Mouse (Mus musculus): Measurements from ENCODE around the gene Rab1b. TPM values are rescaled to one million over a fixed set of nuclear protein-coding genes. Genes with fewer than 3 reads are reported as not detected.

The Rab1b gene
- total RNA-seq (2023; ENCODE audit: inconsistent age) = 101 to 112 TPM (median 105 TPM) in 4 replicates

GRCm38 (mm10) chr19:5106731-5107191 is at the start of gene Rab1b:
Rab1b (minus strand) TSS chr19:5107072.

GRCm38 (mm10) chr19:5118384-5118698 is 11.5 kb upstream of the Rab1b start, which contains the start of gene Klc2:
Klc2 (minus strand) TSS chr19:5118560.

GRCm38 (mm10) chr19:5098363-5099143 is 8.3 kb downstream of the Rab1b start, which contains the start of gene Cnih2:
Cnih2 (minus strand) TSS chr19:5098521.

GRCm38 (mm10) chr19:5087884-5088728 is 18.8 kb downstream of the Rab1b start, which contains the start of gene Yif1a:
Yif1a (plus strand) TSS chr19:5088538.

GRCm38 (mm10) chr19:5085145-5085863 is 21.6 kb downstream of the Rab1b start, which contains the start of gene Tmem151a:
Tmem151a (minus strand) TSS chr19:5085531.

GRCm38 (mm10) chr19:5067867-5068569 is 38.9 kb downstream of the Rab1b start, which contains the start of gene Cd248:
Cd248 (plus strand) TSS chr19:5068078.

GRCm38 (mm10) chr19:5050047-5050905 is 56.6 kb downstream of the Rab1b start, which contains the start of gene Rin1:
Rin1 (plus strand) TSS chr19:5050481.

Other genes starting within 250 kb of the Rab1b start
- gene Actn3, start 229.2 kb downstream of the Rab1b start, total RNA-seq (2023; ENCODE audit: inconsistent age) = not detected in 4 replicates
- 7.2 to 12.1 TPM (median 9.8 TPM) in 4 replicates for gene Zdhhc24, start 228.4 kb downstream of the Rab1b start, total RNA-seq (2023; ENCODE audit: inconsistent age)
- 2.5 to 5.7 TPM (median 2.9 TPM) in 4 replicates for gene Bbs1, start 200.4 kb downstream of the Rab1b start, total RNA-seq (2023; ENCODE audit: inconsistent age)
- gene Dpp3, start 178.8 kb downstream of the Rab1b start, total RNA-seq (2023; ENCODE audit: inconsistent age) = 71.4 to 78.7 TPM (median 76.1 TPM) in 4 replicates
- gene Peli3, start 163.9 kb downstream of the Rab1b start, total RNA-seq (2023; ENCODE audit: inconsistent age) = 1.1 to 4.0 TPM (median 1.6 TPM) in 4 replicates
- 31.3 to 42.8 TPM (median 37.5 TPM) in 4 replicates for gene Mrpl11, start 144.9 kb downstream of the Rab1b start, total RNA-seq (2023; ENCODE audit: inconsistent age)
- 0.22 TPM in 1 of 4 replicates, not detected in the others for gene Npas4, start 116.8 kb downstream of the Rab1b start, total RNA-seq (2023; ENCODE audit: inconsistent age)
- 2.3 to 4.6 TPM (median 3.6 TPM) in 4 replicates for gene Slc29a2, start 83.2 kb downstream of the Rab1b start, total RNA-seq (2023; ENCODE audit: inconsistent age)
- 1.0 to 3.7 TPM (median 2.2 TPM) in 4 replicates for gene B4gat1, start 68.2 kb downstream of the Rab1b start, total RNA-seq (2023; ENCODE audit: inconsistent age)
- gene AC124502.3, start 68.2 kb downstream of the Rab1b start, total RNA-seq (2023; ENCODE audit: inconsistent age) = 2.1 to 4.3 TPM (median 3.1 TPM) in 4 replicates
- 59.2 to 67.2 TPM (median 63.0 TPM) in 4 replicates for gene Brms1, start 65.7 kb downstream of the Rab1b start, total RNA-seq (2023; ENCODE audit: inconsistent age)
- gene Rin1, start 56.6 kb downstream of the Rab1b start, total RNA-seq (2023; ENCODE audit: inconsistent age) = 1.8 to 3.9 TPM (median 3.1 TPM) in 4 replicates
- gene Cd248, start 39.0 kb downstream of the Rab1b start, total RNA-seq (2023; ENCODE audit: inconsistent age) = 0.18 TPM in 1 of 4 replicates, not detected in the others
- 0.13 to 0.96 TPM in 2 of 4 replicates, not detected in the others for gene Tmem151a, start 21.5 kb downstream of the Rab1b start, total RNA-seq (2023; ENCODE audit: inconsistent age)
- 30.3 to 38.1 TPM (median 35.5 TPM) in 4 replicates for gene Yif1a, start 18.5 kb downstream of the Rab1b start, total RNA-seq (2023; ENCODE audit: inconsistent age)
- 0.78 to 1.9 TPM (median 1.5 TPM) in 4 replicates for gene Cnih2, start 8.6 kb downstream of the Rab1b start, total RNA-seq (2023; ENCODE audit: inconsistent age)
- gene Klc2, start 11.5 kb upstream of the Rab1b start, total RNA-seq (2023; ENCODE audit: inconsistent age) = 34.5 to 38.0 TPM (median 36.7 TPM) in 4 replicates
- gene Pacs1, start 166.0 kb upstream of the Rab1b start, total RNA-seq (2023; ENCODE audit: inconsistent age) = 72.2 to 78.0 TPM (median 74.1 TPM) in 4 replicates
- gene Sf3b2, start 188.4 kb upstream of the Rab1b start, total RNA-seq (2023; ENCODE audit: inconsistent age) = 317 to 332 TPM (median 327 TPM) in 4 replicates
- not detected in 4 replicates for gene Gal3st3, start 191.3 kb upstream of the Rab1b start, total RNA-seq (2023; ENCODE audit: inconsistent age)
- not detected in 4 replicates for gene Catsper1, start 228.7 kb upstream of the Rab1b start, total RNA-seq (2023; ENCODE audit: inconsistent age)
- gene Cst6, start 242.5 kb upstream of the Rab1b start, total RNA-seq (2023; ENCODE audit: inconsistent age) = 0.58 to 1.0 TPM in 2 of 4 replicates, not detected in the others